Mouse (Mus musculus) heart, adult 18-20 months (tissue): ENCODE data around the gene Actl11. TPM values are rescaled to one million over a fixed set of nuclear protein-coding genes. Genes with fewer than 3 reads are reported as not detected.

Experiments
- DNase-seq, 2 experiments: peaks; one replicate each; pipeline ENCODE4 v3.0.0; 2021 to 2022; ENCODE audit warnings: mixed read lengths in 1 of 2
- total RNA-seq, 2 experiments: library from RNA; stranded (reverse); gene quantifications; 2 replicates each; pipeline ENCODE4 v1.2.3; 2021

The Actl11 gene
- total RNA-seq, 2 experiments from 2014 or later, result not detected

- no peak for DNase-seq
These were observed 34.6 kb downstream of the Actl11 start for GRCm38 (mm10) chr9:107962916-107963315.

DNA sequence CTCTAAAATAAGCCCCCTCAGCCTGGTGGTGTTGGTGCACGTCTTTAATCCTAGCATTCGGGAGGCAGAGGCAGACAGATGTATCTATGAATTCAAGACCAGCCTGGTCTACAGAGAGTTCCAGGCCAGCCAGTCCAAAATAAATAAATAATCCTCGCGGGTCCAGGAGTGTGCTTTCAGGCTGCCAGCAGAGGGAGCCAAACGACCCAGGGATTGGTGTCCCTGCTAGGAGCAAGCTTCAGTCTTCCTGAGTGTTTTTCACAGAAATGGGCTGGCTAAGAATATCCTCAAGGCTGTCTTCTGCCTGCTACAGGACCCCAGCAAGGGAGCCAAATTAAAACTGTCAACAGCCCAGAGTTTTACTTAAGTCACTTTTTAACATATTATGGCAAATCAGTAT lies 35.4 kb downstream of the Actl11 start:
- DNase-seq, result peak; percentile 83 to 89

- DNase-seq, result no peak
These were observed 36.4 kb downstream of the Actl11 start for GRCm38 (mm10) chr9:107964681-107965080.

DNA sequence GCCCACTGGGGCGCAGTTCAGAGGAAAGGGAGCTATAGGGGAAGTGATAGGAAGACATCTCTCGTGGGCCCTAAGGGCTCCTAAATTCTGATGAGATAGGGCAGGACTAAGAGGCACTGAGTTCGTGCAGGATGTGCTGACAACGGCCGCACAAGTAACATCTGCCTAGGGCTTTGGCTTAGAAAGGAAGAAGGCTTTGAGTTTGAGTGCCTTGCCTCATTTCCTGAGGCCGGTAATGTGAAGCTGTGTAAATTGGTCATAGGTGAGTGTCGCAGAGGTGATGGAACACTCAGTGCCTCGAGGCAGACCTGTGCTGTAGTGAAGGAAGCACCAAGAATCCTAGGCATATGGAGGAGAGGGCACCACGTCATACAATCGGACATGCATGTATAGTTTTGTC lies 38.4 kb downstream of the Actl11 start:
- DNase-seq, result peak in 1 of 2 experiments; percentile 50

- DNase-seq, result no peak
These were observed 39.2 kb downstream of the Actl11 start for GRCm38 (mm10) chr9:107967437-107967836.

- DNase-seq, result no peak
These were observed 40.3 kb downstream of the Actl11 start for GRCm38 (mm10) chr9:107968531-107968930.

DNA sequence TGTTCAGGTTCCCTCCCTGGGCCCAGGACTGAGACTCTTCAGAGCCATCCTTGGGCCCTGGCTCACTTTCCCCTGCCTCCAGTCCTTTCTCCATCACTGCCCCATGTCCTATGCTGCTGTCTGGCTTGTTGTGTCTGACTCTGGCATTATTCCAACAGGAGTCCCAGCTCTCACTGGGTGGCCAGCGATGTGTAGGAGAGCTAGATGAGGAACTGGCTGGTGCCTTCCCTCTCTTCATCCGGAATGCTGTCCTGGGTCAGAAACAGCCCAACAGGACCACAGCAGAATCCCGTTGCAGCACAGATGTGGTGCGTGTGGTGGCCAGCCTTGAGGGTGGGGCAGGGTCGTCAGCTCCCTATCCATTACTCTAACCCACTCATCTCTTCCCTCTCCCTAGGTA lies 42.0 kb downstream of the Actl11 start:
- no peak for DNase-seq

DNA sequence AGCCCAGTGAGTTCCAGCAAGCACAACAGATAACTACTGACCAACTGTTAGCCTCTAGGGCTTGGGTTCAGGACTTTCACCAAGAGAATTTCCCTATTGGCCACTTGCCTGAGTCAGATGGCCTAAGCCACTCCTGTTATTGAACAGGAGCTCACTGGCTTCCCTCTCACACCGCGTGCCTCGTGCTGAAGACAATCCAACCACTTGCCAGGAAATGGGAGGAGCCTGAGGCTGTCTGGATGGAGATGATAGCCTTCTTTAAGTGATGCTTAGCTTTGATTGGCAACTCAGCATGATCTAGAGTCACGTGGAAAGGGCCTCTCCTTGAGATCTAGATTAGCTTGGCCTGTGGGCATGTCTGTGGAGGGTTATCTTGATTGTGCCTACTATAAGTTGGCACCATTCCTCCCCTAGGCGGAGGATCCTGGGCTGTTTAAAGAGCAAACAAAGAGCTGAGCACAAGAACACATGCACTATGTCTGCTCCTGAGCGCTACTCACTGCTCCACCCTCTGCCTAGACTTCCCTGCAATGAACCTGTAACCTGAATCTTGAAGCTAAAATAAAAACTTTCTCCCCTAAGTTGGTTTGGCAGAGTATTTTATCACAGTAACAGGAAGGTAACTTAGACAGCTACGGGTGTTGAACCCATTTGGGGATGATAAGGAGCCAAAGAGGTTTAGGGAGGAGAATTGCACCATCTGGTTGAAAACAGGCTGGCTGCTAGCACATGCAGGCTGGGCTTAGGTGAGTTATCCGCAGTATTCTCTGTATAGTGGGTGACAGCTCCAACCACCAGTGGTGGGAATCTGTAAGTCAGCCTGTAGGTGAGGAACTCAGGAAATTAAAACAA lies 43.6 kb downstream of the Actl11 start:
- DNase-seq, result peak in 1 of 2 experiments; percentile 80

- no peak for DNase-seq
These were observed 46.4 kb downstream of the Actl11 start for GRCm38 (mm10) chr9:107974491-107975171.

DNA sequence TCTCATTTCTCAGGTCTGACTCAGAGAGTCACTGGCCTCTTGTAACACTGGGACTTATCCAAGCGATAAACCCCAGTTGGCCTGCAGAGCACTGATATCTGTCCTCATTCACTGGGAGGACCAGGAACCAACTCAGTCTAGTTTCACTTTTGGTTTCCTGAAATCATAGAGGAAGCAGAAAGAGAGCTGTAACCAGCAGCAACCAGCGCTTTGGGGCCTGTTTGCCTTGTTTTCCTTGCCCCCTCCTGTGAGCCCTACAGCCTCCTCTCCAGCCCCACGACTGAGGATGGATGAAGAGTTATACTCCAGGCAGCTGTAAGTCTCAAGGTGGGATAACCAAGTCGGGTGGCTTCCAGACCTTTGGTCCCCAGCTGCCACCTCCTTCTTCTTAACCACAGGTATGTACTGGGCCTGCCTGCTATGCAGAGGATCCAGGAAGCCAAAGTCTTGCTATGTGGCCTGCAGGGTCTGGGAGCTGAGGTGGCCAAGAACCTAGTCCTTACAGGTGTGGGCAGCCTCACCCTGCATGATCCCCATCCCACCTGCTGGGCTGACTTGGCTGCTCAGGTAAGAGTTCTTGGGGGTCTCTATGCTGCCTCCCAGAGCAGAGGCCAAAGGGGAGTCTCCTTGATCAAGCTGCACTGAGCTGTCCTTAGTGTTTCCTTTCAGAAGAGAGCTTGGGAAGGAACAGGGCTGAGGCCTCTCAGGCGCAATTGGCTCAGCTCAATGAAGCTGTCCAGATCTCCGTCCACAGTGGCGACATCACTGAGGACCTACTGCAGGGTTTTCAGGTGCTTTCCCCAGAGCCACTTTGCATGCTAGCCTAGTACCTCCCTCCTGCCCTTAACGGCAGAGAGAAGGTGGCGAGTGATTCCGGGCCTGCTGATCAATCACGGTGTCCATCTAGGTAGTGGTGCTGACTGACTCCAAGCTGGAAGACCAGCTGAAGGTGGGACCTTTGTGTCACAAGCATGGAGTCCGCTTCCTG lies 47.4 kb downstream of the Actl11 start, which contains the start of gene Uba7:
Uba7 (plus strand) TSS at position 107 of the 988 bp plus-strand sequence.
- DNase-seq, result peak; percentile 74 to 84

DNA sequence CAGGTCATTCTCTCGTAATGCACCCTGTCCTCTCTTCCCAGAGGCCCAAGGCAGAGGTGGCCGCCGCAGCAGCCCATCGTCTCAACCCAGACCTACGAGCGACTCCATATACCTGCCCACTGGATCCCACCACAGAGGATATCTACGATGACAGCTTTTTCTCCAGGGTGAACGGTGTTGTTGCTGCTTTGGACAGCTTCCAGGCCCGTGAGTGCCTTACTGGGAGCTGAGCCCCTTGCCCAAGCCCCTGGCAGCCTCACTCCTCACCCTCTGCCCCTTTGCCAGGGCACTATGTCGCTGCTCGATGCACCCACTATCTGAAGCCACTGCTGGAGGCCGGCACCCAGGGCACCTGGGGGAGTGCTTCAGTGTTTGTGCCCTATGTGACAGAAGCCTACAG lies 50.5 kb downstream of the Actl11 start:
- no peak for DNase-seq

Other genes starting within 250 kb of the Actl11 start
- gene Gnat1, start 248.8 kb upstream of the Actl11 start, total RNA-seq, result not detected
- gene Sema3f, start 218.0 kb upstream of the Actl11 start, total RNA-seq, result 10 to 100 TPM; 14.7 to 16.5 TPM
- gene Rbm5, start 157.5 kb upstream of the Actl11 start, total RNA-seq, result 10 to 100 TPM; 48.6 to 57.9 TPM
- 10 to 100 TPM; 25.1 to 25.2 TPM for gene Rbm6, start 55.2 kb upstream of the Actl11 start, total RNA-seq
- gene Mon1a, start 40.3 kb upstream of the Actl11 start, total RNA-seq, result 10 to 100 TPM; 10.0 to 10.3 TPM
- gene Mst1r, start 21.6 kb upstream of the Actl11 start, total RNA-seq, result 1 to 10 TPM; 2.3 to 3.1 TPM
- gene Camkv, start 7.2 kb downstream of the Actl11 start, total RNA-seq, result not detected
- 1 to 10 TPM in 1 of 2 experiments, under 1 TPM in 1; 0.35 to 1.0 TPM for gene Traip, start 21.7 kb downstream of the Actl11 start, total RNA-seq
- 10 to 100 TPM; 12.3 to 15.6 TPM for gene Uba7, start 47.0 kb downstream of the Actl11 start, total RNA-seq
- under 1 TPM in 1 of 2 experiments, not detected in 1; 0.37 TPM for gene Gm20661, start 54.6 kb downstream of the Actl11 start, total RNA-seq
- gene Inka1, start 57.4 kb downstream of the Actl11 start, total RNA-seq, result 1 to 10 TPM; 6.1 to 8.4 TPM
- 1 to 10 TPM in 1 of 2 experiments, not detected in 1; 2.7 TPM for gene Cdhr4, start 64.0 kb downstream of the Actl11 start, total RNA-seq
- gene Gm20662, start 67.9 kb downstream of the Actl11 start, total RNA-seq, result 1 to 10 TPM; 1.1 to 1.4 TPM
- gene Ip6k1, start 74.0 kb downstream of the Actl11 start, total RNA-seq, result 10 to 100 TPM; 30.4 to 32.0 TPM
- 10 to 100 TPM; 10.5 to 10.6 TPM for gene Gmppb, start 120.8 kb downstream of the Actl11 start, total RNA-seq
- 1 to 10 TPM; 1.4 to 1.8 TPM for gene Amigo3, start 124.7 kb downstream of the Actl11 start, total RNA-seq
- under 1 TPM in 1 of 2 experiments, not detected in 1; 0.36 TPM for gene Mst1, start 152.0 kb downstream of the Actl11 start, total RNA-seq
- gene Rnf123, start 154.9 kb downstream of the Actl11 start, total RNA-seq, result 10 to 100 TPM; 83.4 to 86.8 TPM
- 10 to 100 TPM; 37.4 to 48.3 TPM for gene Apeh, start 166.1 kb downstream of the Actl11 start, total RNA-seq